Mouse (Mus musculus) thymus, adult 2 months (tissue): ENCODE measurements around the gene Hoxc10.

Source experiments
- CTCF ChIP-seq: fragments of 200-500 bp; IDR thresholded peaks from 2 replicates; pipeline ENCODE4 v1.5.1; 2012; ENCODE audit warnings: mild to moderate bottlenecking, control low read depth, low read length, moderate library complexity, borderline replicate concordance; ENCODE audit not compliant: control insufficient read depth, poor library complexity, insufficient read depth; ENCODE audit errors: extremely low read depth
- POLR2A ChIP-seq: fragments of 200-500 bp; IDR thresholded peaks from 2 replicates; pipeline ENCODE4 v1.6.1; 2012; ENCODE audit warnings: mild to moderate bottlenecking, low read length, control low read depth, moderate library complexity; ENCODE audit not compliant: control insufficient read depth, poor library complexity, insufficient read depth; ENCODE audit errors: extremely low read depth

DNA sequence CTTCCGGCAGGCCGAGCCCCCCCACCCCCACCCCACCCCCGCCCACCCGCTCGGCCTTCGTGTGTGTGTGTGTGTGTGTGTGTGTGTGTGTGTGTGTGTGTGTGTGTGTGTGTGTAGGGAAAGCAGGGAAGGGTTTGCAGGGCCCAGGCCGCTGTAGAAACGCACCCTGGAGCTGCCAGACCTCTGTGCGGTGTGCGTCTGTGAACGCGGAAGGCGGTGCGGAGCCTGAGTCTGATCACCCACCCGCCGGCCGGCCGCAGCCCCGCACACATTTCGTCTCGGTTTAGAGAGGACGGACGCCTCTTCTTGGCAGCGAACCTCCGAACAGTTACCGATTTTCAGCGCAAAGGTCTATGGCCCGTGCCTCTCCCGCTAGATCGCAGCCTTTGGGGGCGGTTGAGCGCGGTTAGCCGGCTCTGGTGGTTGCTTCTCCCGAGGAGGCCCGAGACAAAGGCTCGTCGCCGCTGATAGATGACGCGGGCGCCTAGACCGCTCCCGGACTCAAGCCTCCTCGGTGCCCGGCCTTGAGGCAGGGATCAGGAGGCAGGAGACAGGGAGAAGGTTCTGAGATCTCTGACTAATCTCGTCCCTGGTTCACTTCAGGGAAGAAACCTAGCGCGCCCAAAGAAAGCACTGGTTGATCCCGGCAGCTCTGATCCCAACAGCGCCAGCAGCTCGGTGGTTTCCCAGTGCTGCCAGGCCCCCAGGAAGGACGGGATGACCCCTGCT, 23.7 kb upstream of the Hoxc10 start:
- no peak for TF ChIP-seq CTCF
- TF ChIP-seq POLR2A = no peak
